Mouse (Mus musculus) midbrain, postnatal 0 days (tissue): ENCODE measurements at regions not wholly inside any gene's neighbourhood (a gene's known extent, or its start where the extent isn't known, plus 50 kb on each side); places are given as distances from the start of the nearest gene placed in this dataset.

ENCODE experiments used
- ATAC-seq: fragments of 200-750 bp; cut with Nextera tagmentation; 2 replicates; pipeline ENCODE4 v1.8.0; 2017; ENCODE audit warnings: moderate number of reproducible peaks, mild to moderate bottlenecking, moderate TSS enrichment, moderate library complexity; ENCODE audit not compliant: low FRiP score
- DNase-seq: peaks from one replicate; pipeline ENCODE4 v3.0.0-alpha.2; 2015; ENCODE audit warnings: low spot score
- H3K27ac ChIP-seq: fragments of 300-500 bp; sonication (generic); 2 replicates; pipeline ENCODE4 v1.5.1; 2014; ENCODE audit warnings: low read depth, mild to moderate bottlenecking, low read length, mixed read lengths
- H3K27me3 ChIP-seq: fragments of 300-500 bp; sonication (generic); 2 replicates; pipeline ENCODE4 v1.6.1; 2014; ENCODE audit warnings: low read length, control low read depth, mixed read lengths; ENCODE audit not compliant: insufficient read depth
- H3K36me3 ChIP-seq: fragments of 300-500 bp; sonication (generic); 2 replicates; pipeline ENCODE4 v1.6.1; 2014; ENCODE audit warnings: low read length, control low read depth, mixed read lengths; ENCODE audit not compliant: insufficient read depth
- H3K4me1 ChIP-seq: fragments of 300-500 bp; sonication (generic); 2 replicates; pipeline ENCODE4 v1.6.1; 2014; ENCODE audit warnings: mild to moderate bottlenecking, control low read depth, antibody characterized with exemption, low read length, mixed read lengths; ENCODE audit not compliant: insufficient read depth
- H3K4me2 ChIP-seq: fragments of 300-500 bp; sonication (generic); 2 replicates; pipeline ENCODE4 v1.6.1; 2014; ENCODE audit warnings: low read depth, mild to moderate bottlenecking, low read length, mixed read lengths; ENCODE audit not compliant: poor library complexity, severe bottlenecking
- H3K4me3 ChIP-seq: fragments of 300-500 bp; sonication (generic); 2 replicates; pipeline ENCODE4 v1.5.1; 2014; ENCODE audit warnings: low read depth, mild to moderate bottlenecking, low read length, moderate library complexity
- H3K9ac ChIP-seq: fragments of 300-500 bp; sonication (generic); replicated peaks from 2 replicates; pipeline ENCODE4 v1.6.1; 2014; ENCODE audit warnings: mild to moderate bottlenecking, low read length, moderate library complexity, mixed read lengths; ENCODE audit not compliant: poor library complexity, severe bottlenecking
- H3K9me3 ChIP-seq: fragments of 300-500 bp; sonication (generic); 2 replicates; pipeline ENCODE4 v1.6.1; 2016; ENCODE audit warnings: low read length, control low read depth
- CTCF ChIP-seq: IDR thresholded peaks from 2 replicates; pipeline ENCODE4 v1.5.1; 2016; ENCODE audit warnings: antibody characterized with exemption, mild to moderate bottlenecking
- WGBS: fragments of 180-500 bp; shearing (Covaris S2); extraction: QIAGEN DNeasy Blood & Tissue Kit; methylation state at CpG from one replicate; pipeline ENCODE4 v1.1.7; 2014; 5-methylcytosine and 5-hydroxymethylcytosine counted together

GRCm38 (mm10) chr2:147247981-147248514, 54.0 kb upstream of the Nkx2-2 start:
- Histone ChIP-seq H3K9ac (no peak overlapping the region), H3K9me3 (no peaks in the 10 kb centered on the region), H3K4me2 (no peak overlapping the region), H3K36me3 (no peaks in the 10 kb centered on the region), H3K4me1 (no peaks in the 10 kb centered on the region), H3K27me3 (peaks cover 8% of the 10 kb centered on the region; the same call in 1 of the 2 replicates), H3K4me3 (no peak overlapping the region), H3K27ac (no peak overlapping the region)
- DNase-seq (no peak), ATAC-seq (no peak)
- TF ChIP-seq CTCF: no peak
- WGBS: 73% methylated on average over 6 of the region's 6 CpGs

- ATAC-seq (no peak), DNase-seq (no peak)
- Histone ChIP-seq H3K4me2 (no peak overlapping the region), H3K9me3 (no peaks in the 10 kb centered on the region), H3K4me1 (no peaks in the 10 kb centered on the region), H3K4me3 (no peak overlapping the region), H3K27ac (no peak overlapping the region), H3K27me3 (peaks cover 8% of the 10 kb centered on the region; the same call in 1 of the 2 replicates), H3K9ac (no peak overlapping the region), H3K36me3 (no peaks in the 10 kb centered on the region)
- 84% methylated on average over 8 of the region's 8 CpGs for WGBS
- no peak for TF ChIP-seq CTCF
These were observed 53.2 kb upstream of the Nkx2-2 start for GRCm38 (mm10) chr2:147247238-147247637.

- Histone ChIP-seq H3K4me2 (no peak overlapping the region), H3K27me3 (peaks cover 8% of the 10 kb centered on the region; the same call in 1 of the 2 replicates), H3K9ac (no peak overlapping the region), H3K4me3 (no peak overlapping the region), H3K36me3 (no peaks in the 10 kb centered on the region), H3K4me1 (no peaks in the 10 kb centered on the region), H3K27ac (no peak overlapping the region), H3K9me3 (no peaks in the 10 kb centered on the region)
- TF ChIP-seq CTCF: no peak
- ATAC-seq (0 out of 2 replicates have a peak, but pooled peaks have one; percentile 10), DNase-seq (no peak)
- 87% methylated on average over 1 of the region's 1 CpGs for WGBS
These were observed 50.4 kb upstream of the Nkx2-2 start for GRCm38 (mm10) chr2:147244406-147244805.
